Mouse (Mus musculus): ENCODE measurements around the gene Fhit. TPM values are rescaled to one million over a fixed set of nuclear protein-coding genes. Genes with fewer than 3 reads are reported as not detected.

Gene Fhit
- total and polyA plus RNA-seq, 2 experiments from 2014 or later, result 9.9 to 11.8 TPM

DNA sequence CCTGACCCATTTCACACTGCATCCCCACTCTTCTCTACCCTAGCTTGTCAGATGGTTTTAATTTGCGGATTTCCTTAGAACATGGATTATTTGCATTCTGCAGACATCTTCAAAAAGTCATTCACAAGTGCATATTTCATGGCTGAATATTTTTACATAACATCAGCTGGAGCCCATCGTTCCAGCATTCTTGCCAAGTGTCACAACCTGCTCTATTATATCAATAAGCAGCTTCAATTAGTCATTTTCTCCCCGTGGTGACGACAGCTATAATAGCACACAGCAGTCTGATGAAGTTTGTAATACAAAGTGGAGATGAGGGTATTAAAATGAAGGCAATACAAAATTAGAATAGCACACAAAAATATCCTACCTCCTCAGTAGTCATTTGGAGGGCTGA is 337.0 kb downstream of the Fhit start:
- no peaks in the 10 kb centered on the region for H3K9me3 ChIP-seq (ENCODE audit: low read length)
- H3K4me1 ChIP-seq (ENCODE audit: insufficient read depth, low read length), result no peaks in the 10 kb centered on the region
- no peak overlapping the region for H3K9ac ChIP-seq (replicated peaks; ENCODE audit: low read length, poor library complexity, severe bottlenecking)
- no peaks in the 10 kb centered on the region for H3K36me3 ChIP-seq (ENCODE audit: insufficient read depth, low read length)
- ATAC-seq (ENCODE audit: low FRiP score) (no peak), DNase-seq (ENCODE audit: low spot score) (peak; percentile 23)
- no peaks in the 10 kb centered on the region for H3K27me3 ChIP-seq (ENCODE audit: insufficient read depth, low read length)
- TF ChIP-seq CTCF (IDR thresholded peaks at IDR 0.05), result no peak
- H3K4me2 ChIP-seq (ENCODE audit: low read depth, low read length, poor library complexity, severe bottlenecking), result no peak overlapping the region
- no peak overlapping the region for H3K27ac ChIP-seq (ENCODE audit: low read depth, low read length)
- no peak overlapping the region for H3K4me3 ChIP-seq (ENCODE audit: low read depth, low read length)
- WGBS, result 50% methylated on average over 4 of the region's 4 CpGs

DNA sequence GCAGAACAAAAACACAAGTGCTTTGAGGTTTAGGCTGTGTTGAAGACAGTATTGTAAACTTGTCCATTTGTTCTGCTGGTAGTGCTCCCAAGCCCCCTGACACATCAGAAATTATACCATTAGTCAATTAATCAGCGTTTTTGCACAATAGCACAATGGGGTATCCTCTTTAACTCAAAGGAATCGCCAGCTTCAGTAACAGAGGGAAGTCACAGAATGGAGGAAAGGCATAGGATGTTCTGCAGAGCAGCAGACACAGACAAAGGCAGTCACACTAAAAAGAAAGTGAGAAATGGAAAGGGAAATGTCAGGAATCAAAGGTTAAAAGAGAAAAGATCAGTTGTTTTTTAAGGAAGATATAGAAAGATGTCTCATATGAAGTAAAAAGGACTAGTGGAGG is 348.3 kb downstream of the Fhit start:
- no peaks in the 10 kb centered on the region for H3K4me1 ChIP-seq (ENCODE audit: insufficient read depth, low read length)
- H3K27ac ChIP-seq (ENCODE audit: low read depth, low read length), result no peak overlapping the region
- H3K4me3 ChIP-seq (ENCODE audit: low read depth, low read length), result no peak overlapping the region
- ATAC-seq (ENCODE audit: low FRiP score) (no peak), DNase-seq (ENCODE audit: low spot score) (no peak)
- no peak for TF ChIP-seq CTCF (IDR thresholded peaks at IDR 0.05)
- no peaks in the 10 kb centered on the region for H3K27me3 ChIP-seq (ENCODE audit: insufficient read depth, low read length)
- H3K4me2 ChIP-seq (ENCODE audit: low read depth, low read length, poor library complexity, severe bottlenecking), result no peak overlapping the region
- no peaks in the 10 kb centered on the region for H3K9me3 ChIP-seq (ENCODE audit: low read length)
- no peaks in the 10 kb centered on the region for H3K36me3 ChIP-seq (ENCODE audit: insufficient read depth, low read length)
- 7% methylated on average over 2 of the region's 2 CpGs for WGBS
- H3K9ac ChIP-seq (replicated peaks; ENCODE audit: low read length, poor library complexity, severe bottlenecking), result no peak overlapping the region

DNA sequence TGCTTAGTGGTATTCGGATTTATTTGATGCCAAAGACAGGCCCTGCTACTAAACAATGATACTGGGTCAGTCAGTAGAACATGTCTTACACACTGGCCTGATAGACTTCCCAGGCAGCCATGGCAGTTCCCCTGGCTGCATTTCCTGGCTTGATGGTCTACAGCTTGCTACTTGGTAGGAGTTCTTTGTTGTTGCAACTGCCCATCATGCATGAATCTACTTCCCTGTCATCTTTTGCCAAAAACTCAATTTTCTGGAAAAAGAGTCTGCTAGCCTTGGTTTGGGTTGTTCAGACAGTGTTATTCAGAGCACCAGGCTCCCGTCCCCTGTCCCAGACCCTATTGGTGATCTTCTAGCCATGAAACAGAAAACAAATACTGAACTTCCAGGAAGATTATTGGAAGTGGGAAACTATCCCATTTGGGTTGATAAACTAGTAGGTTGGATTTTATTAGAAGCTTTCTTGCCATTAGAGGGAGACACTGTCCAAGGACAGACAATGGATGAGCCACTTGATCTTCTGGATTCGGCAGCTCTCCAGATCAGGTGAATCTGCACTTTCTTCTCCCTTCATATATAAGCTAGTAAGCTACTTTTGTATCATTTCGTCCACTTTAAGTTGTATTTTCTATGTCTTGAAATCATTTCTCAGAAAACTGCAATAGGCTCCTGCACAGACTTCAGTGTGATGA is 363.2 kb downstream of the Fhit start:
- Histone ChIP-seq H3K9me3 (ENCODE audit: low read length) (no peaks in the 10 kb centered on the region), H3K36me3 (ENCODE audit: insufficient read depth, low read length) (no peaks in the 10 kb centered on the region), H3K4me1 (ENCODE audit: insufficient read depth, low read length) (no peaks in the 10 kb centered on the region), H3K4me2 (ENCODE audit: low read depth, low read length, poor library complexity, severe bottlenecking) (no peak overlapping the region), H3K4me3 (ENCODE audit: low read depth, low read length) (no peak overlapping the region), H3K27me3 (ENCODE audit: insufficient read depth, low read length) (0 out of 2 replicates have a peak, but pooled peaks cover 3% of the 10 kb centered on the region), H3K27ac (ENCODE audit: low read depth, low read length) (no peak overlapping the region), H3K9ac (replicated peaks; ENCODE audit: low read length, poor library complexity, severe bottlenecking) (no peak overlapping the region)
- 74% methylated on average over 4 of the region's 4 CpGs for WGBS
- no peak for ATAC-seq (ENCODE audit: low FRiP score)
- TF ChIP-seq CTCF (IDR thresholded peaks at IDR 0.05), result peak; percentile 64
- DNase-seq (ENCODE audit: low spot score), result peak; percentile 84

DNA sequence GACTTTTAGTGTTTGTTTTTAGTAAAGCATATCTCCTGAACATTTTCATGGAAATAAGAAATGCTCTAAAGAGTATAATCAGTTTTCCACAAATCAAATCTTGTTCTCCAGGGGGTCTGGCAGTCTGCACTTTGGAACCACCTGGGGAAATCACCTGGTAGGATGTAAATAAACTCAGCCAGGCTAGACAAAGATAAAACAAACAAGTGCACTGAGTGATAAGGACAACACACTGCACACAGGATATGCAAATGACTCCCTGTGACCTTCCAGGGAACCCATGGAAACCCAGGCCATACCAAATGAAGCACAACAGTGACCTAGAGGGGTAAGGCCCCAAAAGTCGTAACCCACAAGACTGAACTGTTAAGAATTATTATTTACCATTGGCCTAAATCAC is 364.2 kb downstream of the Fhit start:
- TF ChIP-seq CTCF (IDR thresholded peaks at IDR 0.05), result no peak
- Histone ChIP-seq H3K9me3 (ENCODE audit: low read length) (no peaks in the 10 kb centered on the region), H3K27me3 (ENCODE audit: insufficient read depth, low read length) (peaks cover 3% of the 10 kb centered on the region; the same call in 1 of the 2 replicates), H3K36me3 (ENCODE audit: insufficient read depth, low read length) (no peaks in the 10 kb centered on the region), H3K4me1 (ENCODE audit: insufficient read depth, low read length) (no peaks in the 10 kb centered on the region), H3K27ac (ENCODE audit: low read depth, low read length) (no peak overlapping the region), H3K9ac (replicated peaks; ENCODE audit: low read length, poor library complexity, severe bottlenecking) (no peak overlapping the region), H3K4me3 (ENCODE audit: low read depth, low read length) (no peak overlapping the region), H3K4me2 (ENCODE audit: low read depth, low read length, poor library complexity, severe bottlenecking) (no peak overlapping the region)
- 90% methylated on average over 1 of the region's 1 CpGs for WGBS
- ATAC-seq (ENCODE audit: low FRiP score), result no peak
- no peak for DNase-seq (ENCODE audit: low spot score)

DNA sequence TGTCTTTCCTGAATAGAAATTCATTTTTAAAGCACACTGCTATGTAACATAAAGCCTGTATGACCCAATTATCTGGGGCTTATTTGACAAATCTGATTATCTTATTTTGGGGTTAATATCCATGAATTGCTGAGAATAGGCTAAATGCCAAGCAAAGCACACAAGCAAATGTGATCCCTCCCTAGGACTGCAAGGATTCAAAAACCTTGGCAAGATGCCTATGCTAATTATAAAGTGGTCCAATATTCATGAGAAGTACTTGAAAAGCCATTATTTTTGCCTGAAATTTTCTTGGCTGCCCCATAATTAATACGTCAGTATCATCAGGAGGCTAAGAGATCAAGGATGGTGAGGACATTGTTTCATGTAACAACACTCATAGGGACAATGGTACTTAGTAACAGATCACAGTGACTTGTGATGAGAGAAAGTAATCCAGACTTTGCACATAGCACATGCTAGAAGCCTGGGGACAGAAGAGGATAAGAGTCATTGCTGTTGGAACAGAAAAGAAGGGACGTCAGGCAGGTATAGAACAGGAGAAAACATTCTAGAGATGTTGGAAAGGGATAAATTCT is 366.2 kb downstream of the Fhit start:
- Histone ChIP-seq H3K9ac (replicated peaks; ENCODE audit: low read length, poor library complexity, severe bottlenecking) (no peak overlapping the region), H3K4me2 (ENCODE audit: low read depth, low read length, poor library complexity, severe bottlenecking) (no peak overlapping the region), H3K9me3 (ENCODE audit: low read length) (no peaks in the 10 kb centered on the region), H3K27me3 (ENCODE audit: insufficient read depth, low read length) (peaks cover 3% of the 10 kb centered on the region; the same call in 1 of the 2 replicates), H3K4me3 (ENCODE audit: low read depth, low read length) (no peak overlapping the region), H3K4me1 (ENCODE audit: insufficient read depth, low read length) (no peaks in the 10 kb centered on the region), H3K36me3 (ENCODE audit: insufficient read depth, low read length) (no peaks in the 10 kb centered on the region), H3K27ac (ENCODE audit: low read depth, low read length) (no peak overlapping the region)
- no peak for TF ChIP-seq CTCF (IDR thresholded peaks at IDR 0.05)
- ATAC-seq (ENCODE audit: low FRiP score) (no peak), DNase-seq (ENCODE audit: low spot score) (peak; percentile 85)
- WGBS, result 44% methylated on average over 2 of the region's 2 CpGs

DNA sequence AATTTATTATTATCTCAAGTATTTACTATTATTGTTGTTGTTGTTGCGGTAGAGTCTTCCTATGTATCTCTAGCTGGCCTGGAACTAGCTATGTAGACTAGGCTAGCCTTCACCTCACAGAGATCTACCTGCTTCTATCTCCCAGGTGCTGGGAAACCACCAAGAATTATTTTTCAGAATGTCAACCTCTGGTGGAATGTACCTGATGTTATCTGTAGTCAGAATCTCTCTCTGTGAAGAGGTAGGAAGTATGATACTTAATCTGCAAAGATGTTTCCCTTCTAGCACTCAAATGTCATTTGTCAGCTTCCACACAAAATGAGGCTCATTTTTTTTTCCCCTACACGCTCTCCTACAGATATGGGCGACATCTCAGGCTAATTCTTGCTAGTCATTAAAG is 377.9 kb downstream of the Fhit start:
- DNase-seq (ENCODE audit: low spot score), result no peak
- no peak overlapping the region for H3K4me3 ChIP-seq (ENCODE audit: low read depth, low read length)
- TF ChIP-seq CTCF (IDR thresholded peaks at IDR 0.05), result no peak
- H3K27me3 ChIP-seq (ENCODE audit: insufficient read depth, low read length), result no peaks in the 10 kb centered on the region
- no peaks in the 10 kb centered on the region for H3K36me3 ChIP-seq (ENCODE audit: insufficient read depth, low read length)
- WGBS, result 91% methylated on average over 3 of the region's 3 CpGs
- H3K27ac ChIP-seq (ENCODE audit: low read depth, low read length), result no peak overlapping the region
- H3K9ac ChIP-seq (replicated peaks; ENCODE audit: low read length, poor library complexity, severe bottlenecking), result no peak overlapping the region
- H3K4me2 ChIP-seq (ENCODE audit: low read depth, low read length, poor library complexity, severe bottlenecking), result no peak overlapping the region
- H3K9me3 ChIP-seq (ENCODE audit: low read length), result no peaks in the 10 kb centered on the region
- no peaks in the 10 kb centered on the region for H3K4me1 ChIP-seq (ENCODE audit: insufficient read depth, low read length)
- no peak for ATAC-seq (ENCODE audit: low FRiP score)

All from midbrain, postnatal 0 days (tissue).